Mouse (Mus musculus) erythroblast, embryonic 14.5 days (primary cell): ENCODE measurements at regions not wholly inside any gene's neighbourhood (a gene's known extent, or its start where the extent isn't known, plus 50 kb on each side); places are given as distances from the start of the nearest gene placed in this dataset.

Source experiments
- GATA1 ChIP-seq: IDR thresholded peaks from 2 replicates; pipeline ENCODE4 v1.6.1; 2012; ENCODE audit warnings: low read length, inconsistent platforms, mixed read lengths
- TAL1 ChIP-seq: IDR thresholded peaks from 3 replicates; pipeline ENCODE4 v1.6.1; 2012; ENCODE audit warnings: low read length, inconsistent platforms, mixed read lengths

DNA sequence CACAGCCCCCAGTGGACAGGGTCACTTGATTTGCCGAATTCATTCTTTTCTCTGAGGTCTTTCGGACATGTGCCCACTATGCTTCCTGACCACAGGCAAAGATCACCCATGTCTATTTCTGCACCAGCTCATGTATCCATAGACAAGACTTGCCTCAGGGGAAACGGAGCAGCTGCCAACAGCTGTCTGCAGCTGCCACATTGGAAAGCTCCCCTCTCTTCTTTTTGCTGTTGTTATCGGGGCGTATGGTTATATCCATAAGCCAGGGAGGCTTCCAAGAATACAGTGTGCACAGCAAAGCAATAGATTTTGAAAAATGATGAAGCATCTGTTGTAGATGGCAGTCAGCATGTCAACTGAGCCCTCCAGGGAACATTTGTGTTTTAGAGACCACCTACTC, 913.4 kb downstream of the Ets1 start:
- no peak for TF ChIP-seq TAL1
- TF ChIP-seq GATA1: no peak
